Comparison of ENCODE assay signal across 9 mouse cellular contexts in genomic region chr3:103927511-103927910, GRCm38 (mm10). TPM values are rescaled to one million over a fixed set of nuclear protein-coding genes. Genes with fewer than 3 reads are reported as not detected.
DNase-seq lines count a peak whose midpoint lies in the region; ATAC-seq and TF ChIP-seq lines count a peak whose summit lies in the region.
"Had no signal": no experiment of that assay in that cellular context is flagged by ENCODE, and none has a peak within 500 bp of the region (broad histone marks: within the 10 kb centered on the region; RNA-seq: fewer than 3 reads in every experiment).

No protein-coding gene starts in this region.

- no peak for TF ChIP-seq POLR2A in cerebellum, adult 2 months (IDR thresholded peaks at IDR 0.05; ENCODE audit: borderline replicate concordance, insufficient read depth, low read length)

- peak; percentile 43 to 45 for DNase-seq in cerebellum, adult 2 months
- DNase-seq in cerebellum, adult 9-10 months = no peak
- peak; percentile 37 for DNase-seq in liver
- no peak for DNase-seq in liver, embryonic 11.5 days (ENCODE audit: low spot score)
- DNase-seq in large intestine, adult 2 months (ENCODE audit: low read depth, low spot score) = peak; percentile 37
- DNase-seq in thymus, adult 18-20 months = peak; percentile 17 to 19
- no peak for DNase-seq in urinary bladder, postnatal 36 days (ENCODE audit: low spot score in 2 of 2)
- no peak for DNase-seq in frontal cortex, postnatal 36 days (ENCODE audit: low spot score in 2 of 2)

- H3K27ac ChIP-seq in cerebellum, adult 2 months (ENCODE audit: insufficient read depth, low read length) = no peak overlapping the region
- no peak overlapping the region for H3K27ac ChIP-seq in liver, embryonic 11.5 days (ENCODE audit: low read depth, low read length)
- H3K27ac ChIP-seq: embryonic facial prominence, embryonic 15.5 days had no signal

- H3K4me1 ChIP-seq in cerebellum, adult 2 months (ENCODE audit: control insufficient read depth, insufficient read depth, low read length) = no peaks in the 10 kb centered on the region
- H3K4me1 ChIP-seq in liver, embryonic 11.5 days (replicated peaks; ENCODE audit: control insufficient read depth, insufficient read depth, low read length) = peaks cover 6% of the 10 kb centered on the region

- H3K4me2 ChIP-seq in liver, embryonic 11.5 days = no peak overlapping the region
- H3K4me2 ChIP-seq: embryonic facial prominence, embryonic 15.5 days had no signal

- peaks cover 7% of the 10 kb centered on the region; the same call in 1 of the 2 replicates for H3K36me3 ChIP-seq in liver, embryonic 11.5 days (ENCODE audit: control insufficient read depth, insufficient read depth, low read length)

- no peak overlapping the region for H3K9ac ChIP-seq in liver, embryonic 11.5 days (ENCODE audit: low read depth, low read length)
- H3K9ac ChIP-seq: embryonic facial prominence, embryonic 15.5 days had no signal

- ATAC-seq in liver, embryonic 11.5 days (replicated peaks; ENCODE audit: low FRiP score) = no peak

- H3K27me3 ChIP-seq in cerebellum, adult 2 months (ENCODE audit: control insufficient read depth, insufficient read depth, low read length) = no peaks in the 10 kb centered on the region
- no peaks in the 10 kb centered on the region for H3K27me3 ChIP-seq in liver, embryonic 11.5 days (replicated peaks; ENCODE audit: control insufficient read depth, insufficient read depth, low read length)
- H3K27me3 ChIP-seq: embryonic facial prominence, embryonic 15.5 days had no signal

- H3K4me3 ChIP-seq in cerebellum, adult 2 months (replicated peaks; ENCODE audit: insufficient read depth, low read depth, low read length) = no peak overlapping the region
- H3K4me3 ChIP-seq in liver, embryonic 11.5 days (ENCODE audit: low read depth, low read length) = no peak overlapping the region
- H3K4me3 ChIP-seq: embryonic facial prominence, embryonic 15.5 days had no signal

- no peak for TF ChIP-seq CTCF in cerebellum, adult 2 months (IDR thresholded peaks at IDR 0.05; ENCODE audit: borderline replicate concordance, insufficient read depth, low read depth, low read length)

- 23% methylated on average over 6 of the region's 6 CpGs for WGBS in cerebellum, adult 2 months
- WGBS in liver, embryonic 11.5 days = 66% methylated on average over 6 of the region's 6 CpGs
- 32% methylated on average over 6 of the region's 6 CpGs for WGBS in large intestine, adult 2 months

- no peaks in the 10 kb centered on the region for H3K9me3 ChIP-seq in liver, embryonic 11.5 days (ENCODE audit: control insufficient read depth, low read length)
- H3K9me3 ChIP-seq: embryonic facial prominence, embryonic 15.5 days had no signal

RNA-seq across cellular contexts. Expression of gene Rsbn1, which starts 13.6 kb away (rescaled TPM):
- 14.5 and 15.2 TPM in 2 replicates for polyA plus RNA-seq in cerebellum, adult 2 months (2012; rRNA removed)
- 11.0 and 11.6 TPM in 2 replicates for polyA plus RNA-seq in liver, embryonic 11.5 days (2014; fragmentation: Nextera tagmentation; extraction: Ambion mirVana)
- 1.1 and 2.6 TPM in 2 replicates for polyA plus RNA-seq in large intestine, adult 2 months (2012; rRNA removed)

RNA-seq across cellular contexts. Expression of gene Phtf1, which starts 40.4 kb away (rescaled TPM):
- 22.2 and 24.7 TPM in 2 replicates for polyA plus RNA-seq in cerebellum, adult 2 months (2012; rRNA removed)
- polyA plus RNA-seq in liver, embryonic 11.5 days (2014; fragmentation: Nextera tagmentation; extraction: Ambion mirVana) = 19.7 and 20.8 TPM in 2 replicates
- 2.6 and 2.7 TPM in 2 replicates for polyA plus RNA-seq in large intestine, adult 2 months (2012; rRNA removed)

Comparison
In these comparisons a context has a peak if more than half of its experiments do, and no peak if none do; other contexts are left out.
1. DNase-seq: peak in cerebellum, adult 2 months (2 of 2), liver (single experiment), large intestine, adult 2 months (single experiment) and thymus, adult 18-20 months (2 of 2); none in cerebellum, adult 9-10 months (single experiment), liver, embryonic 11.5 days (single experiment), urinary bladder, postnatal 36 days (0 of 2) and frontal cortex, postnatal 36 days (0 of 2).